Mouse (Mus musculus): ENCODE data around the gene Tmem150a. TPM values are rescaled to one million over a fixed set of nuclear protein-coding genes. Genes with fewer than 3 reads are reported as not detected.

Tmem150a gene
- polyA plus RNA-seq, 1 experiment, result 8.7 TPM

DNA sequence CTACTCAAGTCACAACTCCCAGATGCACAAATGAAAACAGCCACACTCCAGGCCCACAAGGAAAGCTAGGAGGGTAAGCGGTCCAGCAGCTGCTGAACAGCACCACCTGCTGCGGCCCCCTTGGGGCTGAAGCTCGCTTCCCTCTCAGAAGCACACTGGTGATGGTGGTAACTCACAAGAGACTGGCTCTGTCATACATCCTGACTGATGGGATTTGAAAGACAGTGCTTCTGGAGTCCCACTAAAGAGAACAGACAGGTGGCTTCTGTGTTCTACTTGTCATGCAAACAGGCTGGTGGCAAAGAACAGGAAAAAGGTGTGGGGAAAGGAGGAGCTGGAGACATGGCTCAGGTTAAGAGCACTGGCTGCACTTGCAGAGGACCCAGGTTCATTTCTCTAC is 32.3 kb upstream of the Tmem150a start:
- TF ChIP-seq POLR2A (IDR thresholded peaks at IDR 0.05; ENCODE audit: control insufficient read depth, low read depth, low read length) (no peak), CTCF (IDR thresholded peaks at IDR 0.05; ENCODE audit: control insufficient read depth, insufficient read depth, insufficient replicate concordance, low read depth, low read length) (no peak)
- peaks cover 14% of the 10 kb centered on the region for H3K36me3 ChIP-seq (ENCODE audit: control insufficient read depth, insufficient read depth, low read length)

GRCm38 (mm10) chr6:72323786-72324508 is 31.3 kb upstream of the Tmem150a start:
- H3K27me3 ChIP-seq (ENCODE audit: control insufficient read depth, insufficient read depth, low read length), result no peaks in the 10 kb centered on the region
- no peaks in the 10 kb centered on the region for H3K4me1 ChIP-seq (ENCODE audit: control insufficient read depth, insufficient read depth, low read length)
- peaks cover 18% of the 10 kb centered on the region for H3K36me3 ChIP-seq (ENCODE audit: control insufficient read depth, insufficient read depth, low read length)
- TF ChIP-seq POLR2A (IDR thresholded peaks at IDR 0.05; ENCODE audit: control insufficient read depth, low read depth, low read length), result no peak
- TF ChIP-seq CTCF (IDR thresholded peaks at IDR 0.05; ENCODE audit: control insufficient read depth, insufficient read depth, insufficient replicate concordance, low read depth, low read length), result no peak
- H3K27ac ChIP-seq (ENCODE audit: control insufficient read depth, insufficient read depth, low read depth, low read length), result no peak overlapping the region
- H3K4me3 ChIP-seq (ENCODE audit: control insufficient read depth, low read depth, low read length), result no peak overlapping the region

More for the DNA sequence above, 32.3 kb upstream of the Tmem150a start:
- no peak overlapping the region for H3K27ac ChIP-seq (ENCODE audit: control insufficient read depth, insufficient read depth, low read depth, low read length)
- no peaks in the 10 kb centered on the region for H3K4me1 ChIP-seq (ENCODE audit: control insufficient read depth, insufficient read depth, low read length)
- H3K27me3 ChIP-seq (ENCODE audit: control insufficient read depth, insufficient read depth, low read length), result no peaks in the 10 kb centered on the region
- no peak overlapping the region for H3K4me3 ChIP-seq (ENCODE audit: control insufficient read depth, low read depth, low read length)

DNA sequence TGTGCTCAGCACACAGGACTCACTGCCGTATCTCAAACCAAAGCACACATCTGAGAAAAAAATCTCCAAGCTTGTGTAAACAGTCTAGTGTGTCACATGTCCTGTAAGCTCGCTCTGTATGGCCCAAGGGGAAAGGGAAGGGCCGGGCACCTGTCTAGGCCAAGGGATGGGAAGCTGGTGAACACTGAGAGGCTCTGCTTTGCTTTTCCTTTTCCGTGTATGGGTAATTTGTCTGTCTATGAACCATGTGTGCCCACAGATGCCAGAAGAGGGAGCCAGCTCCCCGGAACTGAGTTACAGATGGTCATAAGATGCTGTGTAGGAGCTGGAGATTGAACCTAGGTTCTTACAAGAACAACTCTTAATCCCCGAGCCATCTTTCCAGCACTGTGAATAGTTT is 29.0 kb upstream of the Tmem150a start:
- Histone ChIP-seq H3K36me3 (ENCODE audit: control insufficient read depth, insufficient read depth, low read length) (peaks cover 11% of the 10 kb centered on the region), H3K4me1 (ENCODE audit: control insufficient read depth, insufficient read depth, low read length) (no peaks in the 10 kb centered on the region), H3K4me3 (ENCODE audit: control insufficient read depth, low read depth, low read length) (no peak overlapping the region), H3K27me3 (ENCODE audit: control insufficient read depth, insufficient read depth, low read length) (no peaks in the 10 kb centered on the region), H3K27ac (ENCODE audit: control insufficient read depth, insufficient read depth, low read depth, low read length) (no peak overlapping the region)
- TF ChIP-seq POLR2A (IDR thresholded peaks at IDR 0.05; ENCODE audit: control insufficient read depth, low read depth, low read length) (no peak), CTCF (IDR thresholded peaks at IDR 0.05; ENCODE audit: control insufficient read depth, insufficient read depth, insufficient replicate concordance, low read depth, low read length) (no peak)

GRCm38 (mm10) chr6:72329019-72329418 is 26.2 kb upstream of the Tmem150a start:
- Histone ChIP-seq H3K27ac (ENCODE audit: control insufficient read depth, insufficient read depth, low read depth, low read length) (no peak overlapping the region), H3K27me3 (ENCODE audit: control insufficient read depth, insufficient read depth, low read length) (no peaks in the 10 kb centered on the region), H3K4me1 (ENCODE audit: control insufficient read depth, insufficient read depth, low read length) (no peaks in the 10 kb centered on the region), H3K4me3 (ENCODE audit: control insufficient read depth, low read depth, low read length) (no peak overlapping the region), H3K36me3 (ENCODE audit: control insufficient read depth, insufficient read depth, low read length) (peaks cover 11% of the 10 kb centered on the region)
- no peak for TF ChIP-seq CTCF (IDR thresholded peaks at IDR 0.05; ENCODE audit: control insufficient read depth, insufficient read depth, insufficient replicate concordance, low read depth, low read length)
- no peak for TF ChIP-seq POLR2A (IDR thresholded peaks at IDR 0.05; ENCODE audit: control insufficient read depth, low read depth, low read length)

DNA sequence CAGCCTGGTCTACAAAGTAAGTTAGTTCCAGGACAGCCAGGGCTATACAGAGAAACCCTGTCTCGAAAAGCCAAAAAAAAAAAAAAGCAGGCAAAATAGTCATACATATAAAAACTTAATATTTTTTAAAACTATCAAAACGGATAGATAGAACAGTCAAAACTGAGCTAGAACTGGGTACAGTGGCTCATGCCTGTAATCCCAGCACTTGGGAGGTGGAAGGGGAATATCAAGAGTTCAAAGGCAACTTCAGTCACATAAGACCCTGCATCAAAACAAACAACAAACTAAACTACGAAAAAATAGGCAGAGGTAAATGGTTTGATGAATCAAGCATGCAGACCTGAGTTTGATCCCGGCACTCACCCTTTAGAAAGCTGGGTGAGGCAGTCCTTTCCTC is 25.1 kb upstream of the Tmem150a start:
- Histone ChIP-seq H3K36me3 (ENCODE audit: control insufficient read depth, insufficient read depth, low read length) (peaks cover 11% of the 10 kb centered on the region), H3K4me3 (ENCODE audit: control insufficient read depth, low read depth, low read length) (no peak overlapping the region), H3K4me1 (ENCODE audit: control insufficient read depth, insufficient read depth, low read length) (no peaks in the 10 kb centered on the region), H3K27me3 (ENCODE audit: control insufficient read depth, insufficient read depth, low read length) (no peaks in the 10 kb centered on the region), H3K27ac (ENCODE audit: control insufficient read depth, insufficient read depth, low read depth, low read length) (no peak overlapping the region)
- TF ChIP-seq CTCF (IDR thresholded peaks at IDR 0.05; ENCODE audit: control insufficient read depth, insufficient read depth, insufficient replicate concordance, low read depth, low read length) (no peak), POLR2A (IDR thresholded peaks at IDR 0.05; ENCODE audit: control insufficient read depth, low read depth, low read length) (no peak)

DNA sequence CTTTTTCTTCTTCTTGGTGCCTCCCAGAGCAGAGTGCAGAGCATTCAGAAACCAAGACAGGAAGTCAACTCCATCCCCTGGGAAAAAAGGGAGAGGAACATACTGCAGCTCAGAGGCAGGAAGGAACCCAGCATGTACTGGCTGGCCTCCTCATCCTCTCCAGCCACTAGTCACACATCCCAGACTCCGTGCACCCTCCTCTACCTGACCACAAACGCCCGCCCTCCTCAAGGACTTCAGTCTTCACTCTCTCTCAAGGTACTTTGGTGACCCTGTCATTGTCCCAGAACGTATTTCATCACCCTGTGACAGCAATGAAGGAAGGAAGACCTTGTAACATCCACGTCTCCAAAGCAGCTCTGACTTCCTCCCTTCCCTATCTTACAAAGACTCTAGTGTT is 22.1 kb upstream of the Tmem150a start:
- Histone ChIP-seq H3K27me3 (ENCODE audit: control insufficient read depth, insufficient read depth, low read length) (no peaks in the 10 kb centered on the region), H3K4me1 (ENCODE audit: control insufficient read depth, insufficient read depth, low read length) (no peaks in the 10 kb centered on the region), H3K36me3 (ENCODE audit: control insufficient read depth, insufficient read depth, low read length) (peaks cover 8% of the 10 kb centered on the region), H3K27ac (ENCODE audit: control insufficient read depth, insufficient read depth, low read depth, low read length) (no peak overlapping the region), H3K4me3 (ENCODE audit: control insufficient read depth, low read depth, low read length) (no peak overlapping the region)
- TF ChIP-seq POLR2A (IDR thresholded peaks at IDR 0.05; ENCODE audit: control insufficient read depth, low read depth, low read length) (no peak), CTCF (IDR thresholded peaks at IDR 0.05; ENCODE audit: control insufficient read depth, insufficient read depth, insufficient replicate concordance, low read depth, low read length) (no peak)

GRCm38 (mm10) chr6:72340481-72340880 is 14.8 kb upstream of the Tmem150a start:
- Histone ChIP-seq H3K27me3 (ENCODE audit: control insufficient read depth, insufficient read depth, low read length) (no peaks in the 10 kb centered on the region), H3K36me3 (ENCODE audit: control insufficient read depth, insufficient read depth, low read length) (peaks cover 3% of the 10 kb centered on the region), H3K27ac (ENCODE audit: control insufficient read depth, insufficient read depth, low read depth, low read length) (no peak overlapping the region), H3K4me1 (ENCODE audit: control insufficient read depth, insufficient read depth, low read length) (no peaks in the 10 kb centered on the region; the same call in 1 of the 2 replicates), H3K4me3 (ENCODE audit: control insufficient read depth, low read depth, low read length) (no peak overlapping the region)
- TF ChIP-seq POLR2A (IDR thresholded peaks at IDR 0.05; ENCODE audit: control insufficient read depth, low read depth, low read length) (no peak), CTCF (IDR thresholded peaks at IDR 0.05; ENCODE audit: control insufficient read depth, insufficient read depth, insufficient replicate concordance, low read depth, low read length) (no peak)

Data from testis, adult 2 months (tissue).